Mouse (Mus musculus) forebrain, embryonic 11.5 days (tissue): ENCODE measurements at regions not wholly inside any gene's neighbourhood (a gene's known extent, or its start where the extent isn't known, plus 50 kb on each side); places are given as distances from the start of the nearest gene placed in this dataset.

Experiments used
- ATAC-seq: fragments of 200-750 bp; cut with Nextera tagmentation; replicated peaks from 2 replicates; pipeline ENCODE4 v1.8.0; 2017; ENCODE audit warnings: moderate TSS enrichment; ENCODE audit not compliant: low FRiP score
- DNase-seq: peaks from one replicate; pipeline ENCODE4 v3.0.0-alpha.2; 2017; ENCODE audit warnings: low spot score
- H3K27ac ChIP-seq: fragments of 300-500 bp; sonication (generic); 2 replicates; pipeline ENCODE4 v1.5.1; 2014; ENCODE audit warnings: low read depth, low read length
- H3K27me3 ChIP-seq: fragments of 300-500 bp; sonication (generic); 2 replicates; pipeline ENCODE4 v1.6.1; 2014; ENCODE audit warnings: mild to moderate bottlenecking, low read length, mixed read lengths; ENCODE audit not compliant: control insufficient read depth, insufficient read depth
- H3K36me3 ChIP-seq: fragments of 300-500 bp; sonication (generic); 2 replicates; pipeline ENCODE4 v1.6.1; 2014; ENCODE audit warnings: mild to moderate bottlenecking, low read length, moderate library complexity, mixed read lengths; ENCODE audit not compliant: control insufficient read depth, insufficient read depth
- H3K4me1 ChIP-seq: fragments of 300-500 bp; sonication (generic); replicated peaks from 2 replicates; pipeline ENCODE4 v1.6.1; 2014; ENCODE audit warnings: low read length, mixed read lengths; ENCODE audit not compliant: control insufficient read depth, insufficient read depth
- H3K4me2 ChIP-seq: fragments of 300-500 bp; sonication (generic); 2 replicates; pipeline ENCODE4 v1.6.1; 2014; ENCODE audit warnings: low read depth, mild to moderate bottlenecking, low read length, moderate library complexity, mixed read lengths; ENCODE audit not compliant: severe bottlenecking
- H3K4me3 ChIP-seq: fragments of 300-500 bp; sonication (generic); 2 replicates; pipeline ENCODE4 v1.5.1; 2014; ENCODE audit warnings: low read depth, low read length
- H3K9ac ChIP-seq: fragments of 300-500 bp; sonication (generic); 2 replicates; pipeline ENCODE4 v1.6.1; 2014; ENCODE audit warnings: low read length
- H3K9me3 ChIP-seq: fragments of 300-500 bp; sonication (generic); 2 replicates; pipeline ENCODE4 v1.6.1; 2016; ENCODE audit warnings: low read length, mixed read lengths; ENCODE audit not compliant: control insufficient read depth
- WGBS: fragments of 180-500 bp; shearing (Covaris S2); extraction: QIAGEN DNeasy Blood & Tissue Kit; methylation state at CpG from one replicate; pipeline ENCODE4 v1.1.7; 2014; 5-methylcytosine and 5-hydroxymethylcytosine counted together

DNA sequence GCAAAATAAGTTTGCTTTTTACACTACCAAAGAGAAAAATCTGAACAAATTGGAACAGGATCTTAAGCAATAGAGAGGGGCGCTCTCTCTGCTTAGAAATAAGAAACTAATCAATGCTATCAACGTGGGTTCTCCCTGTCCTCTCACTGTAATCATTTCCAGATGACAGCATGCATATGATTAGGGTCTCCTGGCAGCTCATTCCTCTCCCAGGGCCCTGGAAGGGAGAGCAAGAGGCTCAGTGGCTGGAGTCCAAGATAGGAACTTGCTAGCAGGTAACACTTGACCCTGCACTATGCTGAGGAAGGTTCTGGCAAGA is 146.5 kb upstream of the Jarid2 start:
- no peak overlapping the region for H3K9ac ChIP-seq
- H3K27ac ChIP-seq, result no peak overlapping the region
- 13% methylated on average over 2 of the region's 2 CpGs for WGBS
- no peaks in the 10 kb centered on the region; the same call in 1 of the 2 replicates for H3K9me3 ChIP-seq
- H3K4me1 ChIP-seq, result peaks cover 6% of the 10 kb centered on the region; the same call in 1 of the 2 replicates
- H3K4me3 ChIP-seq, result no peak overlapping the region
- no peaks in the 10 kb centered on the region for H3K27me3 ChIP-seq
- H3K4me2 ChIP-seq, result peak overlapping the region; percentile 30; the same call in 1 of the 2 replicates
- DNase-seq (no peak), ATAC-seq (no peak)
- H3K36me3 ChIP-seq, result no peaks in the 10 kb centered on the region

GRCm38 (mm10) chr13:44583614-44584013 is 145.7 kb upstream of the Jarid2 start:
- 67% methylated on average over 5 of the region's 5 CpGs for WGBS
- no peak overlapping the region for H3K4me3 ChIP-seq
- H3K9me3 ChIP-seq, result no peaks in the 10 kb centered on the region; the same call in 1 of the 2 replicates
- no peak for DNase-seq
- H3K27me3 ChIP-seq, result no peaks in the 10 kb centered on the region
- ATAC-seq, result no peak
- no peak overlapping the region for H3K9ac ChIP-seq
- peaks cover 6% of the 10 kb centered on the region; the same call in 1 of the 2 replicates for H3K4me1 ChIP-seq
- H3K27ac ChIP-seq, result no peak overlapping the region
- H3K36me3 ChIP-seq, result no peaks in the 10 kb centered on the region
- no peak overlapping the region for H3K4me2 ChIP-seq

- no peak overlapping the region for H3K4me2 ChIP-seq
- H3K36me3 ChIP-seq, result no peaks in the 10 kb centered on the region
- H3K9ac ChIP-seq, result no peak overlapping the region
- H3K27ac ChIP-seq, result no peak overlapping the region
- WGBS, result 31% methylated on average over 8 of the region's 8 CpGs
- H3K9me3 ChIP-seq, result no peaks in the 10 kb centered on the region; the same call in 1 of the 2 replicates
- ATAC-seq, result no peak
- no peaks in the 10 kb centered on the region for H3K27me3 ChIP-seq
- H3K4me3 ChIP-seq, result no peak overlapping the region
- DNase-seq, result no peak
- peaks cover 6% of the 10 kb centered on the region; the same call in 1 of the 2 replicates for H3K4me1 ChIP-seq
These were observed 145.1 kb upstream of the Jarid2 start for GRCm38 (mm10) chr13:44584151-44584550.

DNA sequence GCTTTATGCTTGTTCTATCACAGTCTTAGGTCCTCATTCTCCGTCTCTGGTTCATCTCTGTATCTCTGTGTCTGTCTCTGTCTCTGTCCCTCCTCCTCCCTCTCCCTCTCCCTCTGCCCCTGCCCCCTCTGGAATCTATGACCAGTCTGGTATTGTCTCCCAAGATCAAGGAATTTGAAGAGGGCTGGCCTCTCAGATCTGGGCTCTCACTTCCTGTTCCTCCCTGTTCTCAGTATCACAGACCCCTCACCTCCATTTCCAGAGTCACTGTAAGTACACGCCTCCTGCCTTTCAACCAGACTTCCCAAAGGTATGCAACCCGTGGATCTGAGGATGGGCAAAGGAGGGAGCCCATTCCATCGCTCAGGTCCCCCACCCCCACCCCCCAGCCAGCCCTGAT is 144.7 kb upstream of the Jarid2 start:
- no peak for ATAC-seq
- WGBS, result 36% methylated on average over 4 of the region's 4 CpGs

DNA sequence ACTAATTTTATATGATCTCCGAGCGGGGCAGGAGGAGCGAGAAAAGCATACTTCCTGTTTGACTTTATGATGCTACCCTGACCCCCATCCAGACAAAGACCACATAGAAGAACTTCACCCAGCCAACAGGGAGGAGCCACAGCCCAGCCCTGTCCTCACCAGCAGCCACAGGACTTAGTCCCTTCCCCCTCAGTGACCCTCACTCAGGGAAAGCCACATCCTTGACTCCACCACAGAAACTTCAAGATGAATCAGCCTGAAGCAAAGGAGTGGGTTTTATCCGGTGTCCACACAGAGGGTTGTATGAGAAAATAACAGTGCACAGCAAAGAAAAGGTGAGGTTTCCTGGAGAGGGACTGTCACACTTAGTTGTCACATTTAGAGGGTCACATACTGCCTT is 141.4 kb upstream of the Jarid2 start:
- 88% methylated on average over 4 of the region's 4 CpGs for WGBS
- Histone ChIP-seq H3K4me2 (no peak overlapping the region), H3K9ac (no peak overlapping the region), H3K4me1 (peaks cover 2% of the 10 kb centered on the region; the same call in 1 of the 2 replicates), H3K27me3 (no peaks in the 10 kb centered on the region), H3K27ac (no peak overlapping the region), H3K4me3 (no peak overlapping the region), H3K36me3 (no peaks in the 10 kb centered on the region), H3K9me3 (no peaks in the 10 kb centered on the region)
- ATAC-seq (no peak), DNase-seq (no peak)

More for the DNA sequence above, 144.7 kb upstream of the Jarid2 start:
- Histone ChIP-seq H3K4me3 (no peak overlapping the region), H3K27ac (no peak overlapping the region), H3K9ac (no peak overlapping the region), H3K9me3 (no peaks in the 10 kb centered on the region), H3K4me2 (no peak overlapping the region), H3K27me3 (no peaks in the 10 kb centered on the region), H3K4me1 (peaks cover 6% of the 10 kb centered on the region; the same call in 1 of the 2 replicates), H3K36me3 (no peaks in the 10 kb centered on the region)
- DNase-seq, result no peak

DNA sequence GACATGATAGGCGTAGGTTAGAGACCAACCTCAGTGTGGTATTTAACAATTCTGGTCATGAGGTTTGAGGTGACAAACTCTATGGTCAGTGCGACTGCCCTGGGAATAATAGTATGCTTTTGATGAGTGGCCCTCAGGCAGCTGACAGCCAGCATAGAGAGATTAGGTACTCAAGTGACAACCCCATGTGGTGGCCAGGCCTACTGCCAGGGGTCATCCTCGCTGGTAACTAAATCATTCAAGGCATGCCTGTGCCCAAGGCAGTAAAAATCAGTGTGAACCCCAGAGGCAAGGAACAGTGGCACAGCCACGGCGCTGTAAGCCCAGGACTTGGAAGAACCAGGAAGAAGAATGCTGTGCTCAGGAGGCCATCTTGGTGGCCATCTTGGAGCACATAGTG is 134.6 kb upstream of the Jarid2 start:
- no peak for DNase-seq
- Histone ChIP-seq H3K36me3 (no peaks in the 10 kb centered on the region), H3K4me1 (no peaks in the 10 kb centered on the region), H3K4me3 (no peak overlapping the region), H3K9me3 (no peaks in the 10 kb centered on the region; the same call in 1 of the 2 replicates), H3K9ac (no peak overlapping the region), H3K27ac (no peak overlapping the region), H3K27me3 (no peaks in the 10 kb centered on the region), H3K4me2 (no peak overlapping the region)
- 90% methylated on average over 5 of the region's 5 CpGs for WGBS
- no peak for ATAC-seq

- Histone ChIP-seq H3K27ac (no peak overlapping the region), H3K9me3 (no peaks in the 10 kb centered on the region; the same call in 1 of the 2 replicates), H3K4me3 (no peak overlapping the region), H3K36me3 (no peaks in the 10 kb centered on the region), H3K4me1 (no peaks in the 10 kb centered on the region), H3K27me3 (no peaks in the 10 kb centered on the region), H3K4me2 (no peak overlapping the region), H3K9ac (no peak overlapping the region)
- DNase-seq (no peak), ATAC-seq (no peak)
- WGBS, result 71% methylated on average over 1 of the region's 1 CpGs
These were observed 131.6 kb upstream of the Jarid2 start for GRCm38 (mm10) chr13:44597666-44598065.

- H3K9ac ChIP-seq, result no peak overlapping the region
- H3K36me3 ChIP-seq, result no peaks in the 10 kb centered on the region
- no peak overlapping the region for H3K27ac ChIP-seq
- DNase-seq, result no peak
- 80% methylated on average over 2 of the region's 2 CpGs for WGBS
- no peaks in the 10 kb centered on the region for H3K27me3 ChIP-seq
- ATAC-seq, result no peak
- no peaks in the 10 kb centered on the region for H3K9me3 ChIP-seq
- H3K4me2 ChIP-seq, result no peak overlapping the region
- no peak overlapping the region for H3K4me3 ChIP-seq
- H3K4me1 ChIP-seq, result no peaks in the 10 kb centered on the region
These were observed 128.2 kb upstream of the Jarid2 start for GRCm38 (mm10) chr13:44601024-44601423.

GRCm38 (mm10) chr13:44602658-44603057 is 126.6 kb upstream of the Jarid2 start:
- no peaks in the 10 kb centered on the region for H3K4me1 ChIP-seq
- H3K9me3 ChIP-seq, result no peaks in the 10 kb centered on the region
- H3K4me2 ChIP-seq, result no peak overlapping the region
- no peak overlapping the region for H3K9ac ChIP-seq
- H3K27me3 ChIP-seq, result no peaks in the 10 kb centered on the region
- no peak overlapping the region for H3K4me3 ChIP-seq
- H3K27ac ChIP-seq, result no peak overlapping the region
- no peak for ATAC-seq
- no peaks in the 10 kb centered on the region for H3K36me3 ChIP-seq
- 10% methylated on average over 6 of the region's 6 CpGs for WGBS
- DNase-seq, result no peak
